Mouse (Mus musculus) gastrocnemius, adult 2 months (tissue): ENCODE data around the gene March2. TPM values are rescaled to one million over a fixed set of nuclear protein-coding genes. Genes with fewer than 3 reads are reported as not detected.

Experiments
- DNase-seq: peaks from one replicate; pipeline ENCODE4 v3.0.0; 2022
- H3K27ac ChIP-seq: fragments of 200-600 bp; 2 replicates; pipeline ENCODE4 v1.8.1; 2022; ENCODE audit warnings: mild to moderate bottlenecking
- H3K4me3 ChIP-seq: fragments of 200-600 bp; 2 replicates; pipeline ENCODE4 v1.8.1; 2022; ENCODE audit warnings: mild to moderate bottlenecking, moderate library complexity
- CTCF ChIP-seq: fragments of 200-600 bp; IDR thresholded peaks from 2 replicates; pipeline ENCODE4 v1.8.1; 2022; ENCODE audit warnings: antibody characterized with exemption, mild to moderate bottlenecking, moderate library complexity
- intact Hi-C: fragments of 180-260 bp; cut with DNase I; formaldehyde crosslinking; loops from one replicate; pipeline ENCODE4 v1.15.1; 2025
- total RNA-seq, 2 experiments: library from RNA; stranded (reverse); gene quantifications; 2 replicates each; pipeline ENCODE4 v1.2.3; 2021

Gene March2
- total RNA-seq, 2 experiments from 2014 or later, result 88.8 to 90.7 TPM

- DNase-seq, result no peak
- no peak for TF ChIP-seq CTCF
- no peak overlapping the region for H3K4me3 ChIP-seq
- intact Hi-C loops, result no loop called here
- no peak overlapping the region for H3K27ac ChIP-seq
Measured at GRCm38 (mm10) chr17:33666813-33667212, 51.7 kb downstream of the March2 start.

- H3K4me3 ChIP-seq, result no peak overlapping the region
- DNase-seq, result no peak
- TF ChIP-seq CTCF, result no peak
- intact Hi-C loops, result no loop called here
- no peak overlapping the region for H3K27ac ChIP-seq
Measured at GRCm38 (mm10) chr17:33649781-33650475, 68.5 kb downstream of the March2 start.

- intact Hi-C loops, result no loop called here
- peak; percentile 21 for DNase-seq
- no peak overlapping the region for H3K4me3 ChIP-seq
- no peak for TF ChIP-seq CTCF
- H3K27ac ChIP-seq, result no peak overlapping the region
Measured at GRCm38 (mm10) chr17:33645073-33645472, 73.4 kb downstream of the March2 start.

GRCm38 (mm10) chr17:33644068-33644467 is 74.4 kb downstream of the March2 start:
- intact Hi-C loops, result no loop called here
- DNase-seq, result no peak
- TF ChIP-seq CTCF, result no peak
- H3K27ac ChIP-seq, result no peak overlapping the region
- no peak overlapping the region for H3K4me3 ChIP-seq

GRCm38 (mm10) chr17:33639743-33640142 is 78.7 kb downstream of the March2 start:
- intact Hi-C loops, result no loop called here
- DNase-seq, result no peak
- H3K4me3 ChIP-seq, result no peak overlapping the region
- no peak for TF ChIP-seq CTCF
- H3K27ac ChIP-seq, result no peak overlapping the region

GRCm38 (mm10) chr17:33637516-33638276 is 80.8 kb downstream of the March2 start, which contains the start of gene Pram1:
Pram1 (plus strand) TSS chr17:33638056.
- DNase-seq, result no peak
- Histone ChIP-seq H3K27ac (no peak within 1 kb of the TSS), H3K4me3 (no peak within 1 kb of the TSS)
- intact Hi-C loops, result no loop called here
- TF ChIP-seq CTCF, result no peak

- no peak for DNase-seq
- no peak overlapping the region for H3K27ac ChIP-seq
- TF ChIP-seq CTCF, result no peak
- no peak overlapping the region for H3K4me3 ChIP-seq
- intact Hi-C loops, result no loop called here
Measured at GRCm38 (mm10) chr17:33637038-33637437, 81.4 kb downstream of the March2 start.

Other genes with a start within 250 kb of the March2 start
- 1 to 10 TPM; 7.4 TPM for gene Adamts10, start 194.5 kb downstream of the March2 start, total RNA-seq
- gene Myo1f, start 163.0 kb downstream of the March2 start, total RNA-seq, result under 1 TPM; 0.50 to 0.66 TPM
- gene Zfp414, start 89.6 kb downstream of the March2 start, total RNA-seq, result 1 to 10 TPM; 5.4 to 8.2 TPM
- under 1 TPM in 1 of 2 experiments, not detected in 1; 0.17 TPM for gene Pram1, start 80.6 kb downstream of the March2 start, total RNA-seq
- 10 to 100 TPM; 79.1 to 95.6 TPM for gene Hnrnpm, start 31.8 kb downstream of the March2 start, total RNA-seq
- 100 to 1,000 TPM; 134 to 150 TPM for gene Rab11b, start 41.9 kb upstream of the March2 start, total RNA-seq
- 1 to 10 TPM; 1.4 to 5.9 TPM for gene Angptl4, start 63.2 kb upstream of the March2 start, total RNA-seq
- gene Kank3, start 91.8 kb upstream of the March2 start, total RNA-seq, result 10 to 100 TPM; 15.7 to 24.5 TPM
- 100 to 1,000 TPM; 541 to 640 TPM for gene Rps28, start 105.9 kb upstream of the March2 start, total RNA-seq
- gene Ndufa7, start 105.9 kb upstream of the March2 start, total RNA-seq, result 100 to 1,000 TPM; 351 to 407 TPM
- 10 to 100 TPM; 13.8 to 16.1 TPM for gene Cd320, start 124.4 kb upstream of the March2 start, total RNA-seq
- not detected for gene Gm7029, start 155.2 kb upstream of the March2 start, total RNA-seq
- under 1 TPM; 0.23 to 0.33 TPM for gene Kifc1, start 172.0 kb upstream of the March2 start, total RNA-seq
- not detected for gene Platr17, start 186.5 kb upstream of the March2 start, total RNA-seq
- gene Daxx, start 190.7 kb upstream of the March2 start, total RNA-seq, result 10 to 100 TPM; 13.3 to 13.9 TPM
- gene Tapbp, start 197.2 kb upstream of the March2 start, total RNA-seq, result 10 to 100 TPM; 34.0 to 44.4 TPM
- 10 to 100 TPM; 14.5 to 14.8 TPM for gene Zbtb22, start 197.2 kb upstream of the March2 start, total RNA-seq
- gene Rgl2, start 210.9 kb upstream of the March2 start, total RNA-seq, result 10 to 100 TPM; 31.4 to 34.0 TPM
- 10 to 100 TPM; 51.2 to 67.6 TPM for gene Pfdn6, start 221.7 kb upstream of the March2 start, total RNA-seq
- gene Wdr46, start 222.0 kb upstream of the March2 start, total RNA-seq, result 1 to 10 TPM; 8.6 to 8.8 TPM
- 1 to 10 TPM; 1.3 to 1.4 TPM for gene B3galt4, start 232.8 kb upstream of the March2 start, total RNA-seq
- gene Vps52, start 237.1 kb upstream of the March2 start, total RNA-seq, result 10 to 100 TPM; 31.7 to 33.4 TPM
- gene Rps18, start 237.3 kb upstream of the March2 start, total RNA-seq, result 100 to 1,000 TPM; 364 to 443 TPM